In the genomic region with DNA sequence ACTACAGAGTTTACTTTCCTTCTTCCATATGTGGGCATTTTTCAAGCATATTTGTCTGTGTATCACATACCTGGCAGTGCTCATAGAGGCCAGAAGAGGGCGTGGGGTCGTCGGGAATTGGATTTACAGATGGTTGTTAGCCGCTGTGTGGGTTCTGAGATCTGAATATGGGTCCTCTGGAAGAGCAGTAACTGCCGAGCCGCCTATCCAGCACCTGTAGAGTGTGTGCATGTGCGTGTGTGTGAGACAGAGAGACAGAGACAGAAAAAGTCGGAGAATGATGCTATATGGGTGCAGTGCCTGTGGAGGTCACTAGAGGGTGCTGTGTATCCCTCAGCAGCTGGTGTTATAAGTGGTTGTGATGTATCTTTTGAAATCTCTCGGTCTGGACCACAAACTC, we compare ENCODE assay signal across 8 mouse cellular contexts. TPM values are rescaled to one million over a fixed set of nuclear protein-coding genes. Genes with fewer than 3 reads are reported as not detected.
DNase-seq lines count a peak whose midpoint lies in the region; ATAC-seq and TF ChIP-seq lines count a peak whose summit lies in the region.

No protein-coding gene starts in this region.

- no peaks in the 10 kb centered on the region for H3K27me3 ChIP-seq in forebrain, postnatal 0 days (ENCODE audit: insufficient read depth, low read length)
- H3K27me3 ChIP-seq in kidney, postnatal 0 days (ENCODE audit: insufficient read depth, low read length) = no peaks in the 10 kb centered on the region

- DNase-seq in adrenal gland, adult (ENCODE audit: inconsistent age in 2 of 2, low spot score in 1 of 2) = peak; percentile 44 to 86
- no peak for DNase-seq in adrenal gland, postnatal 4 days (ENCODE audit: low spot score in 2 of 2)
- peak; percentile 39 for DNase-seq in urinary bladder, postnatal 14 days (ENCODE audit: low spot score)
- no peak for DNase-seq in urinary bladder, adult 18-20 months (ENCODE audit: low spot score in 2 of 2)
- DNase-seq in forebrain, postnatal 0 days = peak; percentile 76
- peak; percentile 78 for DNase-seq in kidney, postnatal 0 days (ENCODE audit: low spot score)
- peak; percentile 43 for DNase-seq in lung, adult 2 months
- peak; percentile 78 for DNase-seq in retina, embryonic 14.5 days (ENCODE audit: low spot score)

- no peak for ATAC-seq in forebrain, postnatal 0 days
- 0 out of 2 replicates have a peak, but pooled peaks have one; percentile 15 for ATAC-seq in kidney, postnatal 0 days (replicated peaks; ENCODE audit: low FRiP score, low read depth)

- no peak for TF ChIP-seq POLR2A in lung, adult 2 months (IDR thresholded peaks at IDR 0.05; ENCODE audit: borderline replicate concordance, extremely low read depth, low read depth, low read length)

- no peaks in the 10 kb centered on the region for H3K9me3 ChIP-seq in forebrain, postnatal 0 days (ENCODE audit: low read length)
- no peaks in the 10 kb centered on the region for H3K9me3 ChIP-seq in kidney, postnatal 0 days (replicated peaks; ENCODE audit: low read length)

- no peaks in the 10 kb centered on the region for H3K4me1 ChIP-seq in forebrain, postnatal 0 days (ENCODE audit: insufficient read depth)
- H3K4me1 ChIP-seq in kidney, postnatal 0 days (replicated peaks; ENCODE audit: insufficient read depth, low read length) = no peaks in the 10 kb centered on the region
- H3K4me1 ChIP-seq in lung, adult 2 months (ENCODE audit: control insufficient read depth, insufficient read depth, low read length) = no peaks in the 10 kb centered on the region; the same call in 1 of the 2 replicates

- peak overlapping the region; percentile 35; the same call in 1 of the 2 replicates for H3K27ac ChIP-seq in forebrain, postnatal 0 days (ENCODE audit: low read depth, low read length)
- no peak overlapping the region for H3K27ac ChIP-seq in kidney, postnatal 0 days

- whole genome bisulfite sequencing in forebrain, postnatal 0 days = 16% methylated on average over 9 of the region's 9 CpGs
- WGBS in kidney, postnatal 0 days = 26% methylated on average over 9 of the region's 9 CpGs
- WGBS in lung, adult 2 months = 10% methylated on average over 9 of the region's 9 CpGs

- H3K9ac ChIP-seq in forebrain, postnatal 0 days = no peak overlapping the region
- H3K9ac ChIP-seq in kidney, postnatal 0 days (ENCODE audit: low read depth, low read length) = no peak overlapping the region

- TF ChIP-seq CTCF in forebrain, postnatal 0 days (IDR thresholded peaks at IDR 0.05; ENCODE audit: low read depth) = peak; percentile 76
- TF ChIP-seq CTCF in kidney, postnatal 0 days (IDR thresholded peaks at IDR 0.05; ENCODE audit: low read depth) = peak; percentile 87
- peak; percentile 65 for TF ChIP-seq CTCF in lung, adult 2 months (IDR thresholded peaks at IDR 0.05; ENCODE audit: insufficient read depth, low read length)

- H3K4me2 ChIP-seq in forebrain, postnatal 0 days (ENCODE audit: low read depth) = peak overlapping the region; percentile 59; the same call in 1 of the 2 replicates
- H3K4me2 ChIP-seq in kidney, postnatal 0 days (ENCODE audit: low read length) = peak overlapping the region; percentile 34; the same call in 1 of the 2 replicates

- H3K36me3 ChIP-seq in forebrain, postnatal 0 days (ENCODE audit: insufficient read depth) = no peaks in the 10 kb centered on the region
- no peaks in the 10 kb centered on the region for H3K36me3 ChIP-seq in kidney, postnatal 0 days (ENCODE audit: insufficient read depth, low read length)

- no peak overlapping the region for H3K4me3 ChIP-seq in forebrain, postnatal 0 days (ENCODE audit: low read depth, low read length)
- H3K4me3 ChIP-seq in kidney, postnatal 0 days (replicated peaks; ENCODE audit: low read depth, low read length) = 0 out of 2 replicates have a peak overlapping the region, but pooled peaks have one; percentile 1
- no peak overlapping the region for H3K4me3 ChIP-seq in lung, adult 2 months (replicated peaks; ENCODE audit: extremely low read depth, low read depth, low read length)

RNA-seq across cellular contexts. Expression of a gene that starts 0.9 kb away (rescaled TPM):
- total RNA-seq in adrenal gland, postnatal 4 days (2021) = 10 to 100 TPM; 88.4 to 91.9 TPM
- total RNA-seq in forebrain, postnatal 0 days (2014; rRNA removed) = 298 and 325 TPM in 2 replicates
- polyA plus RNA-seq in forebrain, postnatal 0 days (2015; fragmentation: Nextera tagmentation; extraction: Ambion mirVana) = 378 and 431 TPM in 2 replicates
- polyA plus RNA-seq in kidney, postnatal 0 days (2015; fragmentation: Nextera tagmentation; extraction: Ambion mirVana) = 160 and 189 TPM in 2 replicates
- 16.7 and 26.0 TPM in 2 replicates for polyA plus RNA-seq in lung, adult 2 months (2012; rRNA removed)

RNA-seq across cellular contexts. Expression of a gene that starts 29.3 kb away (rescaled TPM):
- not detected for total RNA-seq in adrenal gland, postnatal 4 days (2021)
- not detected in 2 replicates for total RNA-seq in forebrain, postnatal 0 days (2014; rRNA removed)
- polyA plus RNA-seq in forebrain, postnatal 0 days (2015; fragmentation: Nextera tagmentation; extraction: Ambion mirVana) = not detected in 2 replicates
- not detected in 2 replicates for polyA plus RNA-seq in kidney, postnatal 0 days (2015; fragmentation: Nextera tagmentation; extraction: Ambion mirVana)
- polyA plus RNA-seq in lung, adult 2 months (2012; rRNA removed) = not detected in 2 replicates

RNA-seq across cellular contexts. Expression of a gene that starts 34.3 kb away (rescaled TPM):
- under 1 TPM; 0.14 to 0.17 TPM for total RNA-seq in adrenal gland, postnatal 4 days (2021)
- 3.6 and 4.2 TPM in 2 replicates for total RNA-seq in forebrain, postnatal 0 days (2014; rRNA removed)
- 1.8 and 3.2 TPM in 2 replicates for polyA plus RNA-seq in forebrain, postnatal 0 days (2015; fragmentation: Nextera tagmentation; extraction: Ambion mirVana)
- not detected in 2 replicates for polyA plus RNA-seq in kidney, postnatal 0 days (2015; fragmentation: Nextera tagmentation; extraction: Ambion mirVana)
- not detected in 2 replicates for polyA plus RNA-seq in lung, adult 2 months (2012; rRNA removed)

RNA-seq across cellular contexts. Expression of a gene that starts 48.9 kb away (rescaled TPM):
- total RNA-seq in adrenal gland, postnatal 4 days (2021) = 10 to 100 TPM; 56.2 to 59.5 TPM
- 42.2 and 57.6 TPM in 2 replicates for total RNA-seq in forebrain, postnatal 0 days (2014; rRNA removed)
- 21.9 and 31.1 TPM in 2 replicates for polyA plus RNA-seq in forebrain, postnatal 0 days (2015; fragmentation: Nextera tagmentation; extraction: Ambion mirVana)
- 25.8 and 27.8 TPM in 2 replicates for polyA plus RNA-seq in kidney, postnatal 0 days (2015; fragmentation: Nextera tagmentation; extraction: Ambion mirVana)
- 97.6 and 105 TPM in 2 replicates for polyA plus RNA-seq in lung, adult 2 months (2012; rRNA removed)

RNA-seq across cellular contexts. Expression of a gene that starts 49.7 kb away (rescaled TPM):
- total RNA-seq in adrenal gland, postnatal 4 days (2021) = 100 to 1,000 TPM; 105 to 111 TPM
- 34.3 and 44.8 TPM in 2 replicates for total RNA-seq in forebrain, postnatal 0 days (2014; rRNA removed)
- polyA plus RNA-seq in forebrain, postnatal 0 days (2015; fragmentation: Nextera tagmentation; extraction: Ambion mirVana) = 20.7 and 20.8 TPM in 2 replicates
- polyA plus RNA-seq in kidney, postnatal 0 days (2015; fragmentation: Nextera tagmentation; extraction: Ambion mirVana) = 45.6 and 49.2 TPM in 2 replicates
- 92.1 and 104 TPM in 2 replicates for polyA plus RNA-seq in lung, adult 2 months (2012; rRNA removed)

Comparison
In these comparisons a context has a peak if more than half of its experiments do, and no peak if none do; other contexts are left out.
1. DNase-seq: peak in adrenal gland, adult (2 of 2), urinary bladder, postnatal 14 days (single experiment), forebrain, postnatal 0 days (single experiment), kidney, postnatal 0 days (single experiment), lung, adult 2 months (single experiment) and retina, embryonic 14.5 days (single experiment); none in adrenal gland, postnatal 4 days (0 of 2) and urinary bladder, adult 18-20 months (0 of 2).
2. Peak in every context shown above with its lines, with median percentiles within 50 percentile points of each other: CTCF ChIP-seq.